Mouse (Mus musculus): ENCODE measurements around the gene Cdk9. TPM values are rescaled to one million over a fixed set of nuclear protein-coding genes. Genes with fewer than 3 reads are reported as not detected.

Gene Cdk9
- total and polyA plus RNA-seq, 3 experiments: 30.9 to 125 TPM; not detected in 1

GRCm38 (mm10) chr2:32750887-32751664 is 38.2 kb upstream of the Cdk9 start:
- no peaks in the 10 kb centered on the region for H3K4me1 ChIP-seq (ENCODE audit: control insufficient read depth in 1 of 2, insufficient read depth in 2 of 2, low read length in 2 of 2)
- no peak overlapping the region for H3K27ac ChIP-seq (ENCODE audit: control insufficient read depth, low read depth, low read length)
- no peak for DNase-seq (ENCODE audit: low read depth, low spot score)
- no peaks in the 10 kb centered on the region for H3K9me3 ChIP-seq (replicated peaks; ENCODE audit: insufficient read depth, low read length)
- H3K27me3 ChIP-seq (ENCODE audit: control insufficient read depth in 1 of 2, insufficient read depth in 2 of 2, low read length in 2 of 2): no peaks in the 10 kb centered on the region
- no peak overlapping the region for H3K9ac ChIP-seq (ENCODE audit: control insufficient read depth, low read depth, low read length, poor library complexity, severe bottlenecking)
- H3K79me2 ChIP-seq (ENCODE audit: control insufficient read depth, insufficient read depth, low read length, poor library complexity): no peaks in the 10 kb centered on the region
- no peak overlapping the region for H3K4me3 ChIP-seq (ENCODE audit: control insufficient read depth in 1 of 2, insufficient read depth in 1 of 2, low read depth in 2 of 2, low read length in 2 of 2)
- H3K36me3 ChIP-seq (ENCODE audit: control insufficient read depth in 1 of 2, insufficient read depth in 2 of 2, low read length in 2 of 2): no peaks in the 10 kb centered on the region
- TF ChIP-seq TBP (IDR thresholded peaks at IDR 0.05; ENCODE audit: low read depth, low read length) (no peak), CHD2 (IDR thresholded peaks at IDR 0.05; ENCODE audit: low read length) (no peak), MEF2A (IDR thresholded peaks at IDR 0.05; ENCODE audit: extremely low read depth, insufficient replicate concordance, low read depth, low read length, poor library complexity, severe bottlenecking) (no peak)

- TF ChIP-seq USF2 (IDR thresholded peaks at IDR 0.05; ENCODE audit: borderline replicate concordance in 1 of 2, insufficient read depth in 1 of 2, low read depth in 1 of 2, low read length in 2 of 2) (no peak), EP300 (IDR thresholded peaks at IDR 0.05; ENCODE audit: low read depth in 1 of 2, low read length in 2 of 2) (no peak), ZC3H11A (IDR thresholded peaks at IDR 0.05; ENCODE audit: low read depth, low read length) (no peak), RCOR1 (IDR thresholded peaks at IDR 0.05; ENCODE audit: low read depth, low read length) (no peak)
- Histone ChIP-seq H3K4me1 (ENCODE audit: control insufficient read depth in 1 of 2, insufficient read depth in 2 of 2, low read length in 2 of 2) (no peaks in the 10 kb centered on the region), H3K36me3 (ENCODE audit: control insufficient read depth in 1 of 2, insufficient read depth in 2 of 2, low read length in 2 of 2) (no peaks in the 10 kb centered on the region), H3K4me3 (ENCODE audit: control insufficient read depth in 1 of 2, insufficient read depth in 1 of 2, low read depth in 2 of 2, low read length in 2 of 2) (no peak overlapping the region), H3K27me3 (ENCODE audit: control insufficient read depth in 1 of 2, insufficient read depth in 2 of 2, low read length in 2 of 2) (no peaks in the 10 kb centered on the region), H3K27ac (ENCODE audit: control insufficient read depth, low read depth, low read length) (no peak overlapping the region), H3K9me3 (replicated peaks; ENCODE audit: insufficient read depth, low read length) (no peaks in the 10 kb centered on the region), H3K79me2 (ENCODE audit: control insufficient read depth, insufficient read depth, low read length, poor library complexity) (no peaks in the 10 kb centered on the region), H3K9ac (ENCODE audit: control insufficient read depth, low read depth, low read length, poor library complexity, severe bottlenecking) (no peak overlapping the region)
- no peak for DNase-seq (ENCODE audit: low read depth, low spot score)
Measured at GRCm38 (mm10) chr2:32750199-32750598, 37.3 kb upstream of the Cdk9 start.

- H3K27me3 ChIP-seq (ENCODE audit: control insufficient read depth in 1 of 2, insufficient read depth in 2 of 2, low read length in 2 of 2): no peaks in the 10 kb centered on the region
- H3K4me1 ChIP-seq (ENCODE audit: control insufficient read depth in 1 of 2, insufficient read depth in 2 of 2, low read length in 2 of 2): no peaks in the 10 kb centered on the region
- no peaks in the 10 kb centered on the region for H3K9me3 ChIP-seq (replicated peaks; ENCODE audit: insufficient read depth, low read length)
- TF ChIP-seq ETS1 (IDR thresholded peaks at IDR 0.05; ENCODE audit: low read depth, low read length): no peak
- no peak for TF ChIP-seq NELFE (IDR thresholded peaks at IDR 0.05; ENCODE audit: low read depth, low read length)
- TF ChIP-seq POLR2A (IDR thresholded peaks at IDR 0.05; ENCODE audit: control insufficient read depth in 1 of 2, insufficient read depth in 1 of 2, low read depth in 1 of 2, low read length in 2 of 2, poor library complexity in 1 of 2): no peak
- TF ChIP-seq ELF1 (IDR thresholded peaks at IDR 0.05; ENCODE audit: low read depth, low read length): no peak
- TF ChIP-seq EP300 (IDR thresholded peaks at IDR 0.05; ENCODE audit: low read depth in 1 of 2, low read length in 2 of 2): no peak
- no peak for TF ChIP-seq JUND (IDR thresholded peaks at IDR 0.05; ENCODE audit: low read depth, low read length)
- no peak for TF ChIP-seq ZNF384 (IDR thresholded peaks at IDR 0.05; ENCODE audit: low read depth, low read length)
- no peak overlapping the region for H3K27ac ChIP-seq (ENCODE audit: control insufficient read depth, low read depth, low read length)
- no peak overlapping the region for H3K9ac ChIP-seq (ENCODE audit: control insufficient read depth, low read depth, low read length, poor library complexity, severe bottlenecking)
- H3K36me3 ChIP-seq (ENCODE audit: control insufficient read depth in 1 of 2, insufficient read depth in 2 of 2, low read length in 2 of 2): no peaks in the 10 kb centered on the region
- no peak for DNase-seq (ENCODE audit: low read depth, low spot score)
- H3K4me3 ChIP-seq (ENCODE audit: control insufficient read depth in 1 of 2, insufficient read depth in 1 of 2, low read depth in 2 of 2, low read length in 2 of 2): no peak overlapping the region
- H3K79me2 ChIP-seq (ENCODE audit: control insufficient read depth, insufficient read depth, low read length, poor library complexity): no peaks in the 10 kb centered on the region
Measured at GRCm38 (mm10) chr2:32749082-32749481, 36.2 kb upstream of the Cdk9 start.
